Mouse (Mus musculus) adrenal gland, postnatal 14 days (tissue): ENCODE data around the gene Olfr1362. TPM values are rescaled to one million over a fixed set of nuclear protein-coding genes. Genes with fewer than 3 reads are reported as not detected.

Experiments
- DNase-seq: peaks from one replicate; pipeline ENCODE4 v3.0.0; 2021; ENCODE audit warnings: mixed read lengths
- long read RNA-seq, 2 experiments: library from polyadenylated mRNA; stranded (forward); transcript quantifications; one replicate each; pipeline ENCODE4 v2.0.0; 2021
- total RNA-seq: library from RNA; stranded (reverse); gene quantifications from 2 replicates; pipeline ENCODE4 v1.2.3, GENCODE M21; 2021

The Olfr1362 gene
- total RNA-seq = not detected in 2 replicates
- long read RNA-seq, experiment 1 = 0 reads
- long read RNA-seq, experiment 2 = 0 reads

- no peak for DNase-seq
Measured at GRCm38 (mm10) chr13:21613922-21614321, at the start of gene Olfr1362. Gene Olfr1362, minus strand, starts transcription at chr13:21614022.

- no peak for DNase-seq
Measured at GRCm38 (mm10) chr13:21663286-21663685, 49.5 kb upstream of the Olfr1362 start, which contains the start of gene Olfr1361. Gene Olfr1361, minus strand, starts transcription at chr13:21663386.

- DNase-seq = no peak
Measured at GRCm38 (mm10) chr13:21642418-21642817, 28.6 kb upstream of the Olfr1362 start, which contains the start of gene Olfr11. Gene Olfr11, minus strand, starts transcription at chr13:21642518.

- no peak for DNase-seq
Measured at GRCm38 (mm10) chr13:21591618-21592017, 22.2 kb downstream of the Olfr1362 start.

GRCm38 (mm10) chr13:21581659-21582058 is 32.2 kb downstream of the Olfr1362 start, which contains the start of gene Olfr1364:
Gene Olfr1364, minus strand, starts transcription at chr13:21581759.
- no peak for DNase-seq

Other genes with a start within 250 kb of the Olfr1362 start
- gene Zkscan3, start 211.3 kb downstream of the Olfr1362 start, total RNA-seq = 57.7 and 64.0 TPM in 2 replicates
- 0.79 and 0.85 TPM in 2 replicates for gene Pgbd1, start 173.0 kb downstream of the Olfr1362 start, total RNA-seq
- 32.2 and 35.4 TPM in 2 replicates for gene Zscan26, start 160.3 kb downstream of the Olfr1362 start, total RNA-seq
- 1.4 and 1.7 TPM in 2 replicates for gene Nkapl, start 145.5 kb downstream of the Olfr1362 start, total RNA-seq
- 2.3 and 3.9 TPM in 2 replicates for gene Zkscan4, start 135.1 kb downstream of the Olfr1362 start, total RNA-seq
- gene Gm10065, start 134.6 kb downstream of the Olfr1362 start, total RNA-seq = not detected in 2 replicates
- gene AK157302, start 118.8 kb downstream of the Olfr1362 start, total RNA-seq = 16.7 and 18.3 TPM in 2 replicates
- 174 and 184 TPM in 2 replicates for gene Gm11273, start 112.6 kb downstream of the Olfr1362 start, total RNA-seq
- 17.4 and 20.4 TPM in 2 replicates for gene Zkscan8, start 82.9 kb downstream of the Olfr1362 start, total RNA-seq
- gene Olfr1366, start 71.2 kb downstream of the Olfr1362 start, total RNA-seq = not detected in 2 replicates
- not detected in 2 replicates for gene Olfr1535, start 54.1 kb downstream of the Olfr1362 start, total RNA-seq
- gene Olfr1364, start 32.3 kb downstream of the Olfr1362 start, total RNA-seq = not detected in 2 replicates
- not detected in 2 replicates for gene Olfr11, start 28.5 kb upstream of the Olfr1362 start, total RNA-seq
- gene Olfr1361, start 49.4 kb upstream of the Olfr1362 start, total RNA-seq = not detected in 2 replicates
- gene Olfr1360, start 63.4 kb upstream of the Olfr1362 start, total RNA-seq = not detected in 2 replicates
- not detected in 2 replicates for gene Olfr1359, start 84.1 kb upstream of the Olfr1362 start, total RNA-seq
- 191 and 254 TPM in 2 replicates for gene Hist1h2bl, start 102.1 kb upstream of the Olfr1362 start, total RNA-seq
- 129 and 184 TPM in 2 replicates for gene Hist1h2ai, start 102.4 kb upstream of the Olfr1362 start, total RNA-seq
- gene Hist1h3h, start 103.6 kb upstream of the Olfr1362 start, total RNA-seq = 287 and 324 TPM in 2 replicates
- 57.9 and 74.0 TPM in 2 replicates for gene Hist1h2bm, start 108.0 kb upstream of the Olfr1362 start, total RNA-seq
- gene Hist1h4j, start 121.0 kb upstream of the Olfr1362 start, total RNA-seq = 35.2 and 49.4 TPM in 2 replicates
- 468 and 533 TPM in 2 replicates for gene Hist1h4k, start 136.5 kb upstream of the Olfr1362 start, total RNA-seq
- gene Hist1h2ak, start 139.8 kb upstream of the Olfr1362 start, total RNA-seq = 72.0 and 91.7 TPM in 2 replicates
- gene Hist1h2bn, start 140.1 kb upstream of the Olfr1362 start, total RNA-seq = 127 and 142 TPM in 2 replicates
- gene Hist1h1b, start 166.6 kb upstream of the Olfr1362 start, total RNA-seq = 129 and 152 TPM in 2 replicates
- gene Hist1h3i, start 169.3 kb upstream of the Olfr1362 start, total RNA-seq = 215 and 253 TPM in 2 replicates
- 38.5 and 43.6 TPM in 2 replicates for gene Hist1h2an, start 173.2 kb upstream of the Olfr1362 start, total RNA-seq
- gene Hist1h2bp, start 173.4 kb upstream of the Olfr1362 start, total RNA-seq = 68.9 and 94.7 TPM in 2 replicates
- gene Hist1h2bq, start 196.2 kb upstream of the Olfr1362 start, total RNA-seq = 128 and 131 TPM in 2 replicates
- not detected in 2 replicates for gene Hist1h2ao, start 196.4 kb upstream of the Olfr1362 start, total RNA-seq
- 417 and 512 TPM in 2 replicates for gene Hist1h4m, start 197.7 kb upstream of the Olfr1362 start, total RNA-seq
- 37.8 and 56.1 TPM in 2 replicates for gene Hist1h4n, start 218.2 kb upstream of the Olfr1362 start, total RNA-seq
- 319 and 352 TPM in 2 replicates for gene Hist1h2ap, start 219.5 kb upstream of the Olfr1362 start, total RNA-seq
- 132 and 133 TPM in 2 replicates for gene Hist1h2br, start 219.7 kb upstream of the Olfr1362 start, total RNA-seq